Mouse (Mus musculus): ENCODE results near the gene Gpatch8. TPM values are rescaled to one million over a fixed set of nuclear protein-coding genes. Genes with fewer than 3 reads are reported as not detected.

The Gpatch8 gene
- polyA plus RNA-seq, 1 experiment from 2014 or later: 71.6 TPM

DNA sequence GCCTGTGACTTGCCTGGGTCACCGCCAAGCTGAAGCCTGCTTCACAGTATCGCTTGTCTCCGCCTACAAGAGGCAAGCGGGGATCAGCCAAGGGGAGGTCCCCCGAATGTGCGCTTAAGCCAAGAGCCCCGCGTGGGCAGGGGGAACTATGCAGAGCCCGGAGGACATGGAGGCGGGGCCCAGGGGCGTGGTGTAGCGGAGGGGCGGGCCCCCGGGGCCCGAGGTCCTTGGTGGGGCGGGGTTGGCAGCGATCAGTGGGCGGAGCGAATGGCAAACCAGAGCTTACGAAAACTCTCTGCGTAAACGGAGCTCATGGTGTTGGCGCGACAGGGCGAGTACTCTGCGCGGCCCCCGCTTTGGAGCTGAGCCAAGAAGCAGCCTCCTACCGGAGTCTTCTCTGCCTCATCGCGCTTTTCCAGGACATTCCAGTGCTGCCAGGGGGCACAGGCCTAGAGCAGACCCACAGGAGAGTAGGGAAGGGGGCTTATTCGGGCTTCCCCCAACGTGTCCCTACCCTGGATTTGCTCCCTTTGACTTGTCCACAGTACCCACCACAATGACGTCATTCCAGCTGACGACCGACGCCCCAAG, 89.1 kb downstream of the Gpatch8 start:
- Histone ChIP-seq H3K36me3 (no peaks in the 10 kb centered on the region), H3K27ac (replicated peaks) (peak overlapping the region; percentile 61), H3K9me3 (replicated peaks) (no peaks in the 10 kb centered on the region), H3K4me3 (replicated peaks) (peak overlapping the region; percentile 48), H3K27me3 (replicated peaks) (0 out of 2 replicates have a peak, but pooled peaks cover 2% of the 10 kb centered on the region), H3K4me2 (peak overlapping the region; percentile 95), H3K4me1 (peaks cover 20% of the 10 kb centered on the region), H3K9ac (replicated peaks) (peak overlapping the region; percentile 51)
- WGBS: 0% methylated on average over 37 of the region's 37 CpGs
- peak; percentile 87 for ATAC-seq (ENCODE audit: low FRiP score)

- ATAC-seq (ENCODE audit: low FRiP score): no peak
- H3K27ac ChIP-seq (replicated peaks): peak overlapping the region; percentile 61; the same call in 1 of the 2 replicates
- 9% methylated on average over 26 of the region's 26 CpGs for WGBS
These were observed 90.3 kb downstream of the Gpatch8 start for GRCm38 (mm10) chr11:102465713-102466436.

DNA sequence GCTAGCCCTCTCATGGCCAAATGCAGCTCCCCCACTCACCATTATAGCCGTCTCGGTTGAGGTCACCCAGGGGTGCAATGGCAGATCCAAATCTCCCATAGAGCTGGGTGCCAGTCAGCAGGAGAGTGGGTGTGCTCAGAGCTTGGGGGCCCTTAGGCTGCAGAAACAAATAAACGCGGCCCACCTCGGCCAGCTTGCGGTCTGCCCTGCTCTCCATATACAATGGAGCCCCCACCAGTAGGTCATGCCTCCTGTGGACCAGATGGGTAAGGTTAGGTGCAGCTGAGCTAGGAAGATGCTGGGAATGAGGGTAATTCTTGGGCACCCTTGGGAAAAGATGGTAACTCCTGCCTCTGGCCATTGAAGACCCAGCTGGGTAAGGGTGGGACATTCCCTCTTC, 91.3 kb downstream of the Gpatch8 start:
- H3K4me2 ChIP-seq: no peak overlapping the region
- peaks cover 14% of the 10 kb centered on the region; the same call in 1 of the 2 replicates for H3K27me3 ChIP-seq (replicated peaks)
- no peak overlapping the region for H3K27ac ChIP-seq (replicated peaks)
- WGBS: 95% methylated on average over 6 of the region's 6 CpGs
- peaks cover 20% of the 10 kb centered on the region for H3K4me1 ChIP-seq
- no peak overlapping the region for H3K9ac ChIP-seq (replicated peaks)
- no peaks in the 10 kb centered on the region for H3K36me3 ChIP-seq
- no peak for ATAC-seq (ENCODE audit: low FRiP score)
- no peak overlapping the region for H3K4me3 ChIP-seq (replicated peaks)
- no peaks in the 10 kb centered on the region for H3K9me3 ChIP-seq (replicated peaks)

More at GRCm38 (mm10) chr11:102465713-102466436, 90.3 kb downstream of the Gpatch8 start:
- H3K4me3 ChIP-seq (replicated peaks): no peak overlapping the region
- H3K9me3 ChIP-seq (replicated peaks): no peaks in the 10 kb centered on the region
- H3K4me2 ChIP-seq: peak overlapping the region; percentile 15
- peaks cover 20% of the 10 kb centered on the region for H3K4me1 ChIP-seq
- no peaks in the 10 kb centered on the region for H3K36me3 ChIP-seq
- peaks cover 9% of the 10 kb centered on the region; the same call in 1 of the 2 replicates for H3K27me3 ChIP-seq (replicated peaks)
- H3K9ac ChIP-seq (replicated peaks): no peak overlapping the region

DNA sequence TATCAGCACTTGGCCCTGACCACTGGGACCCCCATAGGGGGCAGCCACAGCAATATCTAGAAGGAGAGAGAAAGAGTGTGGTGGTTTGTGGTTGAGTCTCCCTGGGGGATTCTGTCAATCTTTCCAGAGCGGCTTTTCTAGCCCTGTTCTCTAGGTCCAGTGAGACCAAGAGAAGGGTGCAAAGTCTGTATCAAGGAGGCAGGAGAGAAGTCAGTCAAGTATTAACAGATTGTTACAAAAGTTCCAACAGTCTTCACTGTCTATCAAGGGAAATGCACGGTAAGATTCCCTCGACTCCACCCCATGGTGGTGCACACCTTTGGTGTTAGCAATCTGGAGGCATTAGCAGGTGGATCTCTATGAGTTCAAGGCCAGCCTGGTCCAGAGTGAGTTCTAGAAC, 94.4 kb downstream of the Gpatch8 start:
- H3K36me3 ChIP-seq: no peaks in the 10 kb centered on the region
- no peak overlapping the region for H3K27ac ChIP-seq (replicated peaks)
- H3K9me3 ChIP-seq (replicated peaks): no peaks in the 10 kb centered on the region
- H3K4me2 ChIP-seq: no peak overlapping the region
- no peak overlapping the region for H3K9ac ChIP-seq (replicated peaks)
- no peak for ATAC-seq (ENCODE audit: low FRiP score)
- 80% methylated on average over 3 of the region's 3 CpGs for WGBS
- H3K4me3 ChIP-seq (replicated peaks): no peak overlapping the region
- H3K4me1 ChIP-seq: peaks cover 10% of the 10 kb centered on the region
- H3K27me3 ChIP-seq (replicated peaks): peaks cover 24% of the 10 kb centered on the region

GRCm38 (mm10) chr11:102460541-102460940, 95.7 kb downstream of the Gpatch8 start:
- Histone ChIP-seq H3K9ac (replicated peaks) (no peak overlapping the region), H3K4me1 (peaks cover 7% of the 10 kb centered on the region), H3K36me3 (no peaks in the 10 kb centered on the region), H3K4me2 (no peak overlapping the region), H3K27ac (replicated peaks) (no peak overlapping the region), H3K4me3 (replicated peaks) (no peak overlapping the region), H3K9me3 (replicated peaks) (no peaks in the 10 kb centered on the region), H3K27me3 (replicated peaks) (peaks cover 25% of the 10 kb centered on the region)
- ATAC-seq (ENCODE audit: low FRiP score): no peak
- 68% methylated on average over 16 of the region's 16 CpGs for WGBS

- Histone ChIP-seq H3K36me3 (no peaks in the 10 kb centered on the region), H3K27me3 (replicated peaks) (peaks cover 31% of the 10 kb centered on the region), H3K4me1 (peaks cover 14% of the 10 kb centered on the region), H3K9me3 (replicated peaks) (no peaks in the 10 kb centered on the region), H3K4me3 (replicated peaks) (peak overlapping the region; percentile 56), H3K4me2 (peak overlapping the region; percentile 92), H3K27ac (replicated peaks) (peak overlapping the region; percentile 70), H3K9ac (replicated peaks) (peak overlapping the region; percentile 67)
- under 1% methylated on average over 34 of the region's 40 CpGs for WGBS
- peak; percentile 92 for ATAC-seq (ENCODE audit: low FRiP score)
These were observed 100.3 kb downstream of the Gpatch8 start for GRCm38 (mm10) chr11:102455740-102456396.

- no peak overlapping the region for H3K4me2 ChIP-seq
- no peak overlapping the region for H3K27ac ChIP-seq (replicated peaks)
- 23% methylated on average over 10 of the region's 10 CpGs for WGBS
- H3K9me3 ChIP-seq (replicated peaks): no peaks in the 10 kb centered on the region
- peaks cover 25% of the 10 kb centered on the region; the same call in 1 of the 2 replicates for H3K27me3 ChIP-seq (replicated peaks)
- peaks cover 21% of the 10 kb centered on the region for H3K4me1 ChIP-seq
- no peak overlapping the region for H3K9ac ChIP-seq (replicated peaks)
- H3K36me3 ChIP-seq: no peaks in the 10 kb centered on the region
- ATAC-seq (ENCODE audit: low FRiP score): no peak
- H3K4me3 ChIP-seq (replicated peaks): no peak overlapping the region
These were observed 103.1 kb downstream of the Gpatch8 start for GRCm38 (mm10) chr11:102453131-102453530.

GRCm38 (mm10) chr11:102449043-102450008, 106.9 kb downstream of the Gpatch8 start:
- Histone ChIP-seq H3K4me2 (no peak overlapping the region), H3K4me3 (replicated peaks) (no peak overlapping the region), H3K9me3 (replicated peaks) (no peaks in the 10 kb centered on the region), H3K27me3 (replicated peaks) (0 out of 2 replicates have a peak, but pooled peaks cover 14% of the 10 kb centered on the region), H3K9ac (replicated peaks) (no peak overlapping the region), H3K36me3 (no peaks in the 10 kb centered on the region), H3K27ac (replicated peaks) (no peak overlapping the region), H3K4me1 (peaks cover 34% of the 10 kb centered on the region)
- WGBS: 46% methylated on average over 17 of the region's 17 CpGs
- no peak for ATAC-seq (ENCODE audit: low FRiP score)

- no peak for ATAC-seq (ENCODE audit: low FRiP score)
- peaks cover 42% of the 10 kb centered on the region for H3K4me1 ChIP-seq
- no peaks in the 10 kb centered on the region for H3K9me3 ChIP-seq (replicated peaks)
- WGBS: 19% methylated on average over 8 of the region's 8 CpGs
- H3K36me3 ChIP-seq: peaks cover 7% of the 10 kb centered on the region; the same call in 1 of the 2 replicates
- no peak overlapping the region for H3K27ac ChIP-seq (replicated peaks)
- H3K4me3 ChIP-seq (replicated peaks): peak overlapping the region; percentile 96
- H3K4me2 ChIP-seq: peak overlapping the region; percentile 87
- no peak overlapping the region for H3K9ac ChIP-seq (replicated peaks)
- 0 out of 2 replicates have a peak, but pooled peaks cover 11% of the 10 kb centered on the region for H3K27me3 ChIP-seq (replicated peaks)
These were observed 107.9 kb downstream of the Gpatch8 start for GRCm38 (mm10) chr11:102448327-102448726.

DNA sequence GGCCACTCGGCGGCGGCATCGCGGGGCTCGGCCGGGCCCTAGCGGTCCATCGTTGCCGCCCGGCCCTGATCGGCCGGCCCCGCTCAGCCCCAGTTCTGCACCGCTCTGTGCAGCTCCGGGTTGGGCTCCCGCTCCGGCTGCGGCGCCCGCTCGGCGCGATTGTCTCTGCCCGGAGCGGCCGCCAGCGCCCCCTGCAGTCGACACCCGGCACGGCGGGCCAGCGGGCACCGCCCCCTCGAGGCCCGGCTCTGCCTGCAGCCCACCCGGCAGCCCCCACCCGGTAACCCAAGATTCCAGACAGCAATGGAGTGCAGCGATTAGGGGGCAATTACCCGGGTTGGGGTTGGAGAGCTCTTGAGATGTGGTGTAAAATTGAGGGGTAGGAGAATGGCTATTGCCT, 108.7 kb downstream of the Gpatch8 start, which contains the start of gene Fam171a2:
Fam171a2 (minus strand) TSS at position 186 of the 400 bp plus-strand sequence.
- Histone ChIP-seq H3K4me1 (peaks cover 42% of the 10 kb centered on the region), H3K27me3 (replicated peaks) (0 out of 2 replicates have a peak, but pooled peaks cover 9% of the 10 kb centered on the region), H3K9me3 (replicated peaks) (no peaks in the 10 kb centered on the region), H3K4me2 (peak within 1 kb of the TSS; percentile 87), H3K9ac (replicated peaks) (peak within 1 kb of the TSS; percentile 100), H3K36me3 (peaks cover 13% of the 10 kb centered on the region), H3K4me3 (replicated peaks) (peak within 1 kb of the TSS; percentile 96), H3K27ac (replicated peaks) (peak within 1 kb of the TSS; percentile 98)
- peak; percentile 66 for ATAC-seq (ENCODE audit: low FRiP score)
- under 1% methylated on average over 36 of the region's 40 CpGs for WGBS
